Mouse (Mus musculus): ENCODE results near the gene Mfsd2b. TPM values are rescaled to one million over a fixed set of nuclear protein-coding genes. Genes with fewer than 3 reads are reported as not detected.
A peak's percentile ranks its signal among the peaks of the same experiment; 100 is the strongest.

The Mfsd2b gene
- polyA plus RNA-seq, 1 experiment from 2014 or later: 2.6 TPM

DNA sequence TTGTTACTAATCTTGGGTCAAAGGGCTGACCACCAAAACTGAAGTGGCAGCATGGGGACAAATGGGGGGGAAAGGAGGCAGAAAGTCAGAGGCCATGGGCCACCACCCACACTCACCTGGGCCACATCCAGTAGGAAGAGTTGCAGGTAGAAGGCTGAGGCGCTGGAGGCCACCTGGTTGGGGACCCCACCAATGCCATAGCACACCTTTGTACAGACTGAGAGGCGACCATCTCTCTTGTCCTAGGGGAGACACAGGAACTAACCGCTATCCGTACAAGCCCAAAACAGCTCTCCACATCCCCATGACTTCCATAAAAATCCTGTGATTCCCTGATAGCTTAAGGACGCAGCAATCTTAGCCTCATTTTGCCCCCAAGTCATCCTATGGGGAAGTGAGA is 2.9 kb downstream of the Mfsd2b start:
- Histone ChIP-seq H3K4me1 (replicated peaks) (peaks cover 12% of the 10 kb centered on the region), H3K9ac (no peak overlapping the region), H3K27me3 (peaks cover 11% of the 10 kb centered on the region; the same call in 1 of the 2 replicates), H3K9me3 (no peaks in the 10 kb centered on the region), H3K36me3 (no peaks in the 10 kb centered on the region), H3K4me3 (no peak overlapping the region), H3K4me2 (no peak overlapping the region), H3K27ac (no peak overlapping the region)
- no peak for ATAC-seq (ENCODE audit: low FRiP score)
- WGBS: 94% methylated on average over 5 of the region's 5 CpGs

DNA sequence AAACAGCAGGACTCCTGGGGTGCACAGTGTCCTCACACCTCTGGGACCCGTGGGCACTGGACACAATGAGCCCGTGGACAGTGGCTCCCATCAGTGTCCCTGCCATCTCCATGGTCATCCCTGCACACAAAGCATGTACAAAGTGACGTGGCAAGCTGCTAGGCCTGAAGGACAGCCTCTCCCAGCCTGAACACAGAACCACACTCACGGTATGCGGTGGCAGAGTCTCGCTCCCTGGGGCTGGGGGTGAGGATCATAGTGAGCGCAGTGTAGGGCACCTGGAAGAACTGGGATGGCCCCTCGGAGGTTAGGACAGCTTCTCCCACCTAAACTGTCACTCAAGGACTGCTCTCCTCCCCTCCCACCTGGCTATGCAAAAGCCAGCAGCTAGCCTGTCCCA is 5.2 kb downstream of the Mfsd2b start:
- no peaks in the 10 kb centered on the region for H3K36me3 ChIP-seq
- H3K9ac ChIP-seq: no peak overlapping the region
- H3K27me3 ChIP-seq: peaks cover 11% of the 10 kb centered on the region; the same call in 1 of the 2 replicates
- no peak overlapping the region for H3K4me3 ChIP-seq
- WGBS: 79% methylated on average over 8 of the region's 8 CpGs
- H3K27ac ChIP-seq: no peak overlapping the region
- H3K9me3 ChIP-seq: no peaks in the 10 kb centered on the region
- no peak for ATAC-seq (ENCODE audit: low FRiP score)
- no peak overlapping the region for H3K4me2 ChIP-seq
- peaks cover 13% of the 10 kb centered on the region for H3K4me1 ChIP-seq (replicated peaks)

DNA sequence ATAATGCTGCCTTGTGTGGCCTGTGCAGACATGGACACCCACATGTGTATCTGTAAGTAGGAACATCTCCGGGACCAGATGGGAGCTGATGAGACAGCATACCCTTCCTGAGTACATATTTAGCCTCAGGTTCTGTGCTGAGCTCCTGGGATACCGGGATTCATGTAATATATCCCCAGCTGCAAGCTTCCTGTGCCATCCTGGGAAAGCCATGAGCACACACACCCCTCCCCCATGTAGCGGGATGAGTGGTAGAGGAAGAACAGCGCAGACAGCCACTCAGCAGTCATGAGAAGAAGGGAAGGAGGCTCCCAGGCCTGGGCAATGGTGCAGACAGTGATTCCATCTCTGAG is 9.8 kb downstream of the Mfsd2b start:
- H3K4me2 ChIP-seq: no peak overlapping the region
- 0 out of 2 replicates have a peak, but pooled peaks have one; percentile 21 for ATAC-seq (ENCODE audit: low FRiP score)
- H3K9me3 ChIP-seq: no peaks in the 10 kb centered on the region
- no peaks in the 10 kb centered on the region for H3K36me3 ChIP-seq
- H3K4me3 ChIP-seq: no peak overlapping the region
- 71% methylated on average over 4 of the region's 4 CpGs for WGBS
- H3K27ac ChIP-seq: 0 out of 2 replicates have a peak overlapping the region, but pooled peaks have one; percentile 8
- H3K27me3 ChIP-seq: no peaks in the 10 kb centered on the region
- H3K9ac ChIP-seq: peak overlapping the region; percentile 19; the same call in 1 of the 2 replicates
- H3K4me1 ChIP-seq (replicated peaks): peaks cover 16% of the 10 kb centered on the region

DNA sequence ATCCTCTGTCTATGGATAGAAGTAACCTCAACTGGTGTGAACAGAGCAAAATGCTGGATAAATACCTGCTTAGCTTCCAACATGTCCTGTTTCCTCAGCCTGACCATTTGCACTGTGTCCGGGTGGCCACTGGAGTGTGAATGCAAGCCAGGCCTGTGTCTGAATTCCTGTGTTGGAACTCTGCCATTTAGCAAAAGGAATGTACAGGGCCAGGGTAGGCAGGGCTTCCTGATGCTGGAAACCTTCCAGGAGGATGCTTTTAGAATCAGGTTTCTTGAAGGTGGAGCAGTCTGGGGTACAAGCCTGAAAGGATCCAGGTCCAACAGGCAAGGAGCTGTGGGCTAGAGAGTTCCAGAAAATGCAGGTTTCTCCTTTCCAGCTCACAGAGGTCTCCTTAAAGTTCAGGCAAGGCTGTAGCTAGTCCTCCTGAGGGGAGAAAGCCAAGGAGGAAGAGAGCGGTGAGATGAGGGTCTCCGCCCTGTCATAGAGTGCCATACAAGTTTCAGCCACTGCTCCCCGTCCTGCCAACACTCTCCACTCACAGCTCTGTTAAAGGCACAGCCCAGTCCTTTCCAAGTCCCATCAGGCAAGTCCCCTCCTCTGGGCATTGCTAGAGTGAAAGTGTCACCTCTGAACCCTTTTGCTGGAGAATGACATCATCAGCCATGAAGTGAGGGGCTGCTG is 10.4 kb downstream of the Mfsd2b start:
- 0 out of 2 replicates have a peak overlapping the region, but pooled peaks have one; percentile 8 for H3K27ac ChIP-seq
- H3K36me3 ChIP-seq: no peaks in the 10 kb centered on the region
- 83% methylated on average over 4 of the region's 4 CpGs for WGBS

DNA sequence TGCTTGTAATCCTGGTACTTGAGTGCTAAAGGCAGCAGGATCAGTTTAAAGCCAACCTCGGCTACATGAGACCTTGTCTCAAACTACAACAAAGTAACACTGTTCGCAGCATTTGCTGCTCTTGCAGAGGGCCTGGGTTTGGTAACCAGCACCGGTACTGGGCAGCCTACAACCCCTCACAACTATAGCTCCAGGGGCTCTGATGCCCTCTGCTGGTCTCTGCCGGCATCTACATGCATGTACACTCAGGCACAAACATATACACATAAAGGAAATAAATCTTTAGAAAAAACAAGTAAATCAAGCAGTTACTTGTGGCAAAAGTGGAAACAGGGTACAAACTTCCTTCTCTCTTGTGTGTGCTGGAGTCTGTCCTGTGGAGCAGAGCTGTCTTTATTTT is 11.5 kb downstream of the Mfsd2b start:
- Histone ChIP-seq H3K27ac (no peak overlapping the region), H3K4me3 (no peak overlapping the region), H3K9ac (no peak overlapping the region), H3K9me3 (no peaks in the 10 kb centered on the region), H3K4me2 (no peak overlapping the region), H3K36me3 (no peaks in the 10 kb centered on the region; the same call in none of the 2 replicates), H3K27me3 (no peaks in the 10 kb centered on the region), H3K4me1 (replicated peaks) (peaks cover 17% of the 10 kb centered on the region)
- ATAC-seq (ENCODE audit: low FRiP score): no peak
- 89% methylated on average over 4 of the region's 4 CpGs for WGBS

More for the DNA sequence above, 10.4 kb downstream of the Mfsd2b start:
- ATAC-seq (ENCODE audit: low FRiP score): no peak
- Histone ChIP-seq H3K4me1 (replicated peaks) (peaks cover 17% of the 10 kb centered on the region), H3K4me2 (no peak overlapping the region), H3K27me3 (no peaks in the 10 kb centered on the region), H3K9ac (0 out of 2 replicates have a peak overlapping the region, but pooled peaks have one; percentile 19), H3K9me3 (no peaks in the 10 kb centered on the region), H3K4me3 (no peak overlapping the region)

DNA sequence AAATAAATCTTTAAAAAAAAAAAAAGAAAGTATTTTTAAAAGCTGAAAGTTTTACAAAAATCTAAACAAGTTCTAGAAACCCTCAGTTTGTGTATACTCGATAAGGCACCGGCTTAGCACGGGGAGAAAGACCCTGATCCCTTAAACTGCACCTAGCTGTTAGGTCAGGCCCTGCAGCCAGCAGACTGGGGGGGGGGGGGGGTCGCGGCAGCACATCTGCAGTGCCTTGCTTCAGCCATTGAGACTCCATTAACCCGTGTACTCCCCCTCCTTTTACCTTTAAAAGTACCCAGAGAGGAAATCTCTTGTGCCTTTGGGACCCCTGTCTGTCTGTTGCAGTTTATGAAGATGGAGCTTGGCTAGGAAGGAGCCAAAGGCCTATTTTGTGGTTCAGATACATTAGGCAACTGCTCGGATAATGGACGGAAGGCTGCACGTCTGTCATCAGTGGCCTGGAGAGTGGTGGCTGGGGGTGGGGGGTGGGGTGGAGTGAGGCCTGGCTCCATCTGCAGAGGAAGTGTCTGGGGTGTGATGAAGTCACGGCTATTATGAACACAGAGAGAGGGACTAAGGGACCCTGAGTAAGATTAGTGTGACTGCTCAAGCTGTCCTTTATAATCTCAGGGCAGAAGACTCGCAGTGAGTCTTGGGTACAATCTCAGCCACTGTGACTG is 14.8 kb downstream of the Mfsd2b start:
- H3K27me3 ChIP-seq: no peaks in the 10 kb centered on the region
- H3K9me3 ChIP-seq: no peaks in the 10 kb centered on the region
- H3K27ac ChIP-seq: peak overlapping the region; percentile 78
- H3K4me2 ChIP-seq: no peak overlapping the region
- no peak overlapping the region for H3K4me3 ChIP-seq
- H3K4me1 ChIP-seq (replicated peaks): peaks cover 14% of the 10 kb centered on the region
- H3K36me3 ChIP-seq: peaks cover 10% of the 10 kb centered on the region
- WGBS: 35% methylated on average over 11 of the region's 11 CpGs
- H3K9ac ChIP-seq: peak overlapping the region; percentile 35; the same call in 1 of the 2 replicates
- ATAC-seq (ENCODE audit: low FRiP score): peak; percentile 75

DNA sequence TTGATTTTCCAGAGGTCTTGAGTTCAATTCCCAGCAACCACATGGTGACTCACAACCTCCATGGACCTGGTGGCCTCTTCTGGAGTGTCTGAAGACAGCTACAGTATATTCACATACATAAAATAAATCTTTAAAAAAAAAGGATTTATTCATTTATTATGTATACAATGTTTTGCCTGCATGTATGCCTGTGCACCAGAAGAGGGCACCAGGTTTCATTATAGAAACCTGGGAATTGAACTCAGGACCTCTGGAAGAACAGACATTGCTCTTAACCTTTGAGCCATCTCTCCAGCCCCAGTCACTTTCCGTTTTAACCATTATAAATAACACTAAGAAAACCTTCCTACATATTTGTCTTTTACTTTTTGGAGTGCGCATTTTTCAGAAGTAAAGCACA is 17.3 kb downstream of the Mfsd2b start:
- Histone ChIP-seq H3K9me3 (no peaks in the 10 kb centered on the region), H3K27me3 (no peaks in the 10 kb centered on the region), H3K36me3 (peaks cover 23% of the 10 kb centered on the region), H3K4me2 (no peak overlapping the region), H3K4me3 (no peak overlapping the region), H3K27ac (no peak overlapping the region), H3K4me1 (replicated peaks) (peaks cover 5% of the 10 kb centered on the region), H3K9ac (no peak overlapping the region)
- WGBS: 99% methylated on average over 2 of the region's 2 CpGs
- no peak for ATAC-seq (ENCODE audit: low FRiP score)

DNA sequence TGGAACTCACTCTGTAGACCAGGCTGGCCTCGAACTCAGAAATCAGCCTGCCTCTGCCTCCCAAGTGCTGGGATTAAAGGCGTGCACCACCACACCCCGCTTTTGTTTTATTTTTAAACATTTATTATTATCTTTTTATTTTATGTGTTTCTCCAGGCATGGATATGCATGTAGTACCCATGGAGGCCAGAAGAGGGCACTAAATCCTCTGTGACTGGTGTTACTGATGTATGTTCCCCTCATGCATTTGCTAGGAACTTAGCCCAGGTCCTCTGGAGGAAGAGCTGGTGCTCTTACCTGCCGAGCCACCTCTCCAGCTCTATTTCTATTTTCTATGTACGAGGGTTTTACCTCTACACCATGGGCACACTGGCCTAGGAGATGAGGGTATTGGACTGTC is 18.0 kb downstream of the Mfsd2b start:
- H3K36me3 ChIP-seq: peaks cover 30% of the 10 kb centered on the region
- over 99% methylated on average over 5 of the region's 5 CpGs for WGBS
- H3K4me3 ChIP-seq: no peak overlapping the region
- H3K4me1 ChIP-seq (replicated peaks): peaks cover 5% of the 10 kb centered on the region
- H3K9ac ChIP-seq: no peak overlapping the region
- no peak overlapping the region for H3K4me2 ChIP-seq
- no peak overlapping the region for H3K27ac ChIP-seq
- H3K27me3 ChIP-seq: no peaks in the 10 kb centered on the region
- no peak for ATAC-seq (ENCODE audit: low FRiP score)
- no peaks in the 10 kb centered on the region for H3K9me3 ChIP-seq

DNA sequence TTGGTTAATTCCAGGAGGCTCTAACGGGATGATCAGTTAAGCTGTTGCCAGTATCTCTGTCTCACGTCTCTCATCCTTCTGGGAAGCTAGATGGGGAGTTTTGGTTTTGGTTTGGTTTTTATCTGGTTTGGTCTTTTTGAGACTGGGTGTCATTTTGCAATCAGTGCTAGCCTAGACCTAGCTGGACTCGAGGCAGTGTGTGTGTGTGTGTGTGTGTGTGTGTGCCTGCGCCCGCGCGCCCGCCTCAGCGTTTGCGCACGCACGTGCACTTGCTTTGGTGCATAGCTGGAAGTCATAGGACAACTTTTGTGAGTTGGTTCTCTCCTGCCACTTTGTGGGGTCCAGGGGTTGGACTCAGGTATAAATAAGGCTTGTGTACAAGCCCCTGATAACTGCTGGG is 30.4 kb downstream of the Mfsd2b start:
- under 1% methylated on average over 12 of the region's 12 CpGs for WGBS
- H3K36me3 ChIP-seq: no peaks in the 10 kb centered on the region
- peak overlapping the region; percentile 59 for H3K4me3 ChIP-seq
- peak overlapping the region; percentile 70 for H3K9ac ChIP-seq
- H3K4me1 ChIP-seq (replicated peaks): peaks cover 24% of the 10 kb centered on the region
- no peaks in the 10 kb centered on the region for H3K9me3 ChIP-seq
- peaks cover 18% of the 10 kb centered on the region for H3K27me3 ChIP-seq
- peak overlapping the region; percentile 72 for H3K4me2 ChIP-seq
- peak; percentile 31; the same call in 1 of the 2 replicates for ATAC-seq (ENCODE audit: low FRiP score)
- H3K27ac ChIP-seq: no peak overlapping the region

DNA sequence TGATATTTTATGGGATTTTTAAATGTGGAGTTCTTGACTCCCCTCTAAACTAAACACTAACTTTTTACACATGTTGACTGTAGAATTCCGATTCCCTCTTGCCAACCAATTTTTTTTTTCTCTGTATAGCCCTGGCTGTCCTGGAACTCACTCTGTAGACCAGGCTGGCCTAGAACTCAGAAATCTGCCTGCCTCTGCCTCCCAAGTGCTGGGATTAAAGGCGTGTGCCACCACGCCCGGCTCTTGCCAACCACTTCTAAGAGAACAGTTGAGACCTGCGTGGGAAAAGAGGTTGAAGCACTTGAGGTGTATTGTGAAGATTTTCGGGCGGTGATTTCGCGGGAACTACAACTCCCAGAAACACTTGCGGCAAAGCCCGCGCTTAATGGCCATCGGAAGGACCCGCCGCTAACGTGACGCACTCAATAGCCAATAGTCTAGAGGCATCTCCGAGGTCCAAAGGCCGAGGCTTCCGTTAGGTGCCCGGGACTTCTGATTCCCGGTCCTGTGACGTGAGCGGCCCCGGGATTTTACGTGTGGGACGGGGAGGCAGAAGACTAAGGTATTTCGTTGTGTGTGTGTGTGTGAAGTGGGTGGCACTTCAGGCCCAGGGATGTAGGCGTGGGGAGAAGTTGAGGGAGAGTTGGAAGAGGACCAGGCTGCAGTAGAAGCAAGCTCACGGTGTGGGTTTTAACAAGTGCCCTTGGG is 31.1 kb downstream of the Mfsd2b start, which contains the start of gene Wdcp:
Wdcp (plus strand) TSS at position 414 of the 708 bp plus-strand sequence.
- Histone ChIP-seq H3K27me3 (peaks cover 18% of the 10 kb centered on the region), H3K4me2 (peak within 1 kb of the TSS; percentile 86), H3K9me3 (no peaks in the 10 kb centered on the region), H3K27ac (peak within 1 kb of the TSS; percentile 19; the same call in 1 of the 2 replicates), H3K4me3 (peak within 1 kb of the TSS; percentile 59), H3K4me1 (replicated peaks) (peaks cover 24% of the 10 kb centered on the region), H3K9ac (peak within 1 kb of the TSS; percentile 70), H3K36me3 (no peaks in the 10 kb centered on the region)
- WGBS: under 1% methylated on average over 30 of the region's 30 CpGs
- ATAC-seq (ENCODE audit: low FRiP score): peak; percentile 90

DNA sequence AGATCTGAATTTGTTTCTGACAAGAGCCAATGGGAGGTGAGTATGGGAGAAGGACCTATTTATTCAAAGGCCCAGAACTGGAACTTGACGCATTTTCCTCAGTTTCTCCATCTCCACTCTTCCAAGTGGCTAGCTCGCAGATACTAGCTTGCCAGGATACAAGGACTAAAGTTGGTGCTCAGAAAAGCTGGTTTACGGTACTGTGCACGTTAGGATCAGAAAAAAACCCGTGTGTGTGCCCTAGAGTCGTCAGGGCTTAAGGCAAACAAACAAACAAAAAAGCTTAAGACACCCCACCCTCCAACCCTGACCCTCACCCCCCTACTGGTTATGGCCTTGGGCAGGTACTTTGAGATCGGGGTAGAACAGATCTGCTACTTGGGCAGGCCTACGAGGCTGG is 31.7 kb downstream of the Mfsd2b start:
- WGBS: 87% methylated on average over 8 of the region's 8 CpGs
- no peaks in the 10 kb centered on the region for H3K36me3 ChIP-seq
- no peak overlapping the region for H3K4me2 ChIP-seq
- no peaks in the 10 kb centered on the region for H3K9me3 ChIP-seq
- H3K4me3 ChIP-seq: no peak overlapping the region
- no peak overlapping the region for H3K27ac ChIP-seq
- H3K27me3 ChIP-seq: peaks cover 18% of the 10 kb centered on the region
- H3K9ac ChIP-seq: no peak overlapping the region
- 0 out of 2 replicates have a peak, but pooled peaks have one; percentile 30 for ATAC-seq (ENCODE audit: low FRiP score)
- H3K4me1 ChIP-seq (replicated peaks): peaks cover 24% of the 10 kb centered on the region

DNA sequence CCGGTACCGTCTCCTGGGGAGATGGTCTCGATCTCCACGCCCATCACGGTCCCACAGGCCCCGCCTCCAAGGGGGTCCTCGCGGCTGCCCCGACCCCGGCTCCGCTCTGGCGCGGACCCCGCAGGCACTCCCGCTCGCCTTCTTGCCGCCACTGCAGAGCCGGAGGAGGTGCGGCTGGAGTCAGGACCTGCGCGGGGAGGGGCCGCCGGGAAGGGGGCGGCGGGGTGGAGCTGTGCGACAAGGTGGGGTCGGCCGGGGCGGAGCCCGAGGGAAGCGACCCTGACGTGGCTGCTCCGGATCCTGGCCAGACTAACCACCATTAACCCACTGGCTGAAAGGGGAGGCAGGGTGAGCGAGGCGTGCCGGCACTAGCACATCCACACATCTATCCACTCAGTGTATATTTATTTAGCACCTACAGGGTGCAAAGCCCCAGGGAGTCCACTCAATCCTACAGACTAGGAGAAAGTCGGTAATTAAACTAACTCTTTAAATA is 32.7 kb downstream of the Mfsd2b start, which contains the start of gene Fkbp1b:
Fkbp1b (minus strand) TSS at position 200 of the 496 bp plus-strand sequence.
- peak within 1 kb of the TSS; percentile 78 for H3K4me3 ChIP-seq
- peaks cover 24% of the 10 kb centered on the region for H3K4me1 ChIP-seq (replicated peaks)
- peak within 1 kb of the TSS; percentile 81 for H3K9ac ChIP-seq
- H3K27me3 ChIP-seq: peaks cover 18% of the 10 kb centered on the region
- WGBS: 1% methylated on average over 32 of the region's 37 CpGs
- no peaks in the 10 kb centered on the region for H3K9me3 ChIP-seq
- H3K27ac ChIP-seq: 0 out of 2 replicates have a peak within 1 kb of the TSS, but pooled peaks have one; percentile 12
- H3K4me2 ChIP-seq: peak within 1 kb of the TSS; percentile 86
- ATAC-seq (ENCODE audit: low FRiP score): peak; percentile 65
- H3K36me3 ChIP-seq: no peaks in the 10 kb centered on the region
